ENCODE assay signal across 9 mouse cellular contexts in genomic region chr4:131431188-131431587, GRCm38 (mm10).
DNase-seq lines count a peak whose midpoint lies in the region; ATAC-seq and TF ChIP-seq lines count a peak whose summit lies in the region.
"Had no signal": no experiment of that assay in that cellular context is flagged by ENCODE, and none has a peak within 500 bp of the region (broad histone marks: within the 10 kb centered on the region; RNA-seq: fewer than 3 reads in every experiment).

No protein-coding gene starts in this region.

- peak; percentile 38; the same call in 1 of the 2 replicates for ATAC-seq in stomach, postnatal 0 days (ENCODE audit: low FRiP score, low TSS enrichment)

- H3K4me2 ChIP-seq in stomach, postnatal 0 days (replicated peaks; ENCODE audit: low read depth) = no peak overlapping the region
- H3K4me2 ChIP-seq: limb, embryonic 15.5 days had no signal

- no peak overlapping the region for H3K9ac ChIP-seq in stomach, postnatal 0 days (ENCODE audit: low read length)
- H3K9ac ChIP-seq: limb, embryonic 15.5 days had no signal

- H3K4me3 ChIP-seq in heart, embryonic 10.5 days = no peak overlapping the region
- no peak overlapping the region for H3K4me3 ChIP-seq in stomach, postnatal 0 days (ENCODE audit: low read depth, low read length)
- H3K4me3 ChIP-seq: limb, embryonic 15.5 days had no signal

- WGBS in heart, embryonic 10.5 days = 12% methylated on average over 5 of the region's 5 CpGs
- WGBS in stomach, postnatal 0 days = 3% methylated on average over 5 of the region's 5 CpGs

- no peak for TF ChIP-seq EP300 in stomach, postnatal 0 days (optimal IDR thresholded peaks at IDR 0.05)

- no peaks in the 10 kb centered on the region for H3K4me1 ChIP-seq in heart, embryonic 10.5 days
- H3K4me1 ChIP-seq in stomach, postnatal 0 days (replicated peaks; ENCODE audit: control insufficient read depth, insufficient read depth) = no peaks in the 10 kb centered on the region

- TF ChIP-seq CTCF in stomach, postnatal 0 days (IDR thresholded peaks at IDR 0.05; ENCODE audit: low read depth) = peak; percentile 99

- H3K9me3 ChIP-seq in heart, embryonic 10.5 days = no peaks in the 10 kb centered on the region
- no peaks in the 10 kb centered on the region for H3K9me3 ChIP-seq in stomach, postnatal 0 days (ENCODE audit: control insufficient read depth, low read length)
- H3K9me3 ChIP-seq: limb, embryonic 15.5 days had no signal

- no peak overlapping the region for H3K27ac ChIP-seq in heart, embryonic 10.5 days
- H3K27ac ChIP-seq in stomach, postnatal 0 days (replicated peaks) = no peak overlapping the region
- H3K27ac ChIP-seq: limb, embryonic 15.5 days had no signal

- DNase-seq in heart, adult 18-20 months = peak; percentile 33 to 84
- no peak for DNase-seq in heart, adult 11 months
- peak; percentile 16 for DNase-seq in WW6 (ENCODE audit: low read depth, low spot score)
- peak; percentile 68 to 88 for DNase-seq in cerebellum, postnatal 4 days (ENCODE audit: low spot score in 2 of 2)
- peak; percentile 79 for DNase-seq in heart, embryonic 10.5 days (ENCODE audit: low spot score)
- DNase-seq in layer of hippocampus, adult 9-11 months = peak; percentile 37
- peak; percentile 66 for DNase-seq in lung, postnatal 36 days
- DNase-seq in stomach, postnatal 0 days (ENCODE audit: low spot score) = peak; percentile 73

- H3K36me3 ChIP-seq in heart, embryonic 10.5 days = no peaks in the 10 kb centered on the region
- H3K36me3 ChIP-seq in stomach, postnatal 0 days (ENCODE audit: control insufficient read depth, insufficient read depth, low read length) = no peaks in the 10 kb centered on the region
- H3K36me3 ChIP-seq: limb, embryonic 15.5 days had no signal

- peaks cover 19% of the 10 kb centered on the region for H3K27me3 ChIP-seq in heart, embryonic 10.5 days (ENCODE audit: insufficient read depth, poor library complexity, severe bottlenecking)
- no peaks in the 10 kb centered on the region for H3K27me3 ChIP-seq in stomach, postnatal 0 days (ENCODE audit: control insufficient read depth, insufficient read depth, low read length)
- H3K27me3 ChIP-seq: limb, embryonic 15.5 days had no signal
